10 mouse cellular contexts compared by ENCODE assay signal in genomic region chr7:92125886-92126285, GRCm38 (mm10).
DNase-seq lines count a peak whose midpoint lies in the region; ATAC-seq lines count a peak whose summit lies in the region.
"Had no signal": no experiment of that assay in that cellular context is flagged by ENCODE, and none has a peak within 500 bp of the region (broad histone marks: within the 10 kb centered on the region; RNA-seq: fewer than 3 reads in every experiment).

No protein-coding gene starts in this region.

- no peak overlapping the region for H3K4me2 ChIP-seq in forebrain, embryonic 12.5 days
- H3K4me2 ChIP-seq in midbrain, embryonic 14.5 days (ENCODE audit: low read length), result no peak overlapping the region
- no peak overlapping the region for H3K4me2 ChIP-seq in midbrain, embryonic 11.5 days
- H3K4me2 ChIP-seq: limb, embryonic 12.5 days; stomach, embryonic 15.5 days had no signal

- no peaks in the 10 kb centered on the region for H3K27me3 ChIP-seq in forebrain, embryonic 12.5 days
- H3K27me3 ChIP-seq in forebrain, embryonic 10.5 days (ENCODE audit: poor library complexity, severe bottlenecking), result no peaks in the 10 kb centered on the region
- no peaks in the 10 kb centered on the region for H3K27me3 ChIP-seq in midbrain, embryonic 14.5 days (ENCODE audit: control insufficient read depth, insufficient read depth, low read length)
- H3K27me3 ChIP-seq in midbrain, embryonic 11.5 days (ENCODE audit: control insufficient read depth, insufficient read depth, low read length), result no peaks in the 10 kb centered on the region
- H3K27me3 ChIP-seq: limb, embryonic 12.5 days; stomach, embryonic 15.5 days had no signal

- intact Hi-C loops in gastrocnemius, postnatal 36 days (cut with DNase I), result no loop called here

- DNase-seq in forebrain, embryonic 10.5 days (ENCODE audit: extremely low spot score, low spot score), result no peak
- DNase-seq in midbrain, embryonic 14.5 days, result peak; percentile 61
- no peak for DNase-seq in midbrain, embryonic 11.5 days (ENCODE audit: low spot score, missing footprints)
- peak; percentile 49 to 71 for DNase-seq in frontal cortex, adult 2 months (ENCODE audit: extremely low spot score in 1 of 2, low spot score in 1 of 2)
- DNase-seq in telencephalon, adult 2 months (ENCODE audit: low read depth, low spot score), result peak; percentile 55
- DNase-seq in gastrocnemius, postnatal 36 days, result no peak
- no peak for DNase-seq in gastrocnemius, adult 18-20 months (ENCODE audit: low spot score)

- no peaks in the 10 kb centered on the region for H3K9me3 ChIP-seq in forebrain, embryonic 12.5 days
- H3K9me3 ChIP-seq in forebrain, embryonic 10.5 days, result no peaks in the 10 kb centered on the region
- no peaks in the 10 kb centered on the region for H3K9me3 ChIP-seq in midbrain, embryonic 14.5 days (ENCODE audit: control insufficient read depth, low read length)
- H3K9me3 ChIP-seq in midbrain, embryonic 11.5 days (ENCODE audit: control insufficient read depth, low read length), result no peaks in the 10 kb centered on the region
- H3K9me3 ChIP-seq: limb, embryonic 12.5 days; stomach, embryonic 15.5 days had no signal

- H3K9ac ChIP-seq in forebrain, embryonic 12.5 days, result no peak overlapping the region
- no peak overlapping the region for H3K9ac ChIP-seq in midbrain, embryonic 14.5 days (replicated peaks; ENCODE audit: low read length)
- no peak overlapping the region for H3K9ac ChIP-seq in midbrain, embryonic 11.5 days (ENCODE audit: low read length)
- H3K9ac ChIP-seq: limb, embryonic 12.5 days; stomach, embryonic 15.5 days had no signal

- no peaks in the 10 kb centered on the region for H3K36me3 ChIP-seq in forebrain, embryonic 12.5 days (replicated peaks)
- no peaks in the 10 kb centered on the region for H3K36me3 ChIP-seq in forebrain, embryonic 10.5 days (replicated peaks)
- no peaks in the 10 kb centered on the region for H3K36me3 ChIP-seq in midbrain, embryonic 14.5 days (ENCODE audit: control insufficient read depth, insufficient read depth, low read length)
- H3K36me3 ChIP-seq in midbrain, embryonic 11.5 days (ENCODE audit: control insufficient read depth, insufficient read depth, low read length), result no peaks in the 10 kb centered on the region
- H3K36me3 ChIP-seq: limb, embryonic 12.5 days; stomach, embryonic 15.5 days had no signal

- ATAC-seq in forebrain, embryonic 12.5 days (ENCODE audit: low FRiP score), result 0 out of 2 replicates have a peak, but pooled peaks have one; percentile 30
- ATAC-seq in midbrain, embryonic 14.5 days (ENCODE audit: low FRiP score, low TSS enrichment), result no peak
- ATAC-seq in midbrain, embryonic 11.5 days (ENCODE audit: low FRiP score), result no peak

- no peak overlapping the region for H3K4me3 ChIP-seq in forebrain, embryonic 12.5 days (replicated peaks)
- no peak overlapping the region for H3K4me3 ChIP-seq in forebrain, embryonic 10.5 days
- no peak overlapping the region for H3K4me3 ChIP-seq in midbrain, embryonic 14.5 days (replicated peaks; ENCODE audit: low read depth, low read length)
- H3K4me3 ChIP-seq in midbrain, embryonic 11.5 days (ENCODE audit: low read depth, low read length), result no peak overlapping the region
- H3K4me3 ChIP-seq: limb, embryonic 12.5 days; stomach, embryonic 15.5 days had no signal

- H3K27ac ChIP-seq in forebrain, embryonic 12.5 days, result no peak overlapping the region
- H3K27ac ChIP-seq in forebrain, embryonic 10.5 days, result no peak overlapping the region
- no peak overlapping the region for H3K27ac ChIP-seq in midbrain, embryonic 14.5 days (replicated peaks; ENCODE audit: low read depth, low read length)
- no peak overlapping the region for H3K27ac ChIP-seq in midbrain, embryonic 11.5 days (ENCODE audit: low read depth, low read length)
- H3K27ac ChIP-seq: limb, embryonic 12.5 days; stomach, embryonic 15.5 days had no signal

- H3K4me1 ChIP-seq in forebrain, embryonic 12.5 days, result no peaks in the 10 kb centered on the region
- no peaks in the 10 kb centered on the region for H3K4me1 ChIP-seq in forebrain, embryonic 10.5 days
- no peaks in the 10 kb centered on the region for H3K4me1 ChIP-seq in midbrain, embryonic 14.5 days (ENCODE audit: control insufficient read depth, insufficient read depth, low read length)
- H3K4me1 ChIP-seq in midbrain, embryonic 11.5 days (ENCODE audit: control insufficient read depth, insufficient read depth, low read length), result no peaks in the 10 kb centered on the region
- H3K4me1 ChIP-seq: limb, embryonic 12.5 days; stomach, embryonic 15.5 days had no signal

- WGBS in forebrain, embryonic 12.5 days, result 66% methylated on average over 3 of the region's 3 CpGs
- 94% methylated on average over 3 of the region's 3 CpGs for WGBS in forebrain, embryonic 10.5 days
- 37% methylated on average over 3 of the region's 3 CpGs for WGBS in midbrain, embryonic 14.5 days
- 76% methylated on average over 3 of the region's 3 CpGs for WGBS in midbrain, embryonic 11.5 days

Comparison
In these comparisons a context has a peak if more than half of its experiments do, and no peak if none do; other contexts are left out.
1. DNase-seq: peak in midbrain, embryonic 14.5 days (single experiment), frontal cortex, adult 2 months (2 of 2) and telencephalon, adult 2 months (single experiment); none in forebrain, embryonic 10.5 days (single experiment), midbrain, embryonic 11.5 days (single experiment), gastrocnemius, postnatal 36 days (0 of 2) and gastrocnemius, adult 18-20 months (single experiment).